Comparison of ENCODE assay signal across 9 mouse cellular contexts in the genomic region with DNA sequence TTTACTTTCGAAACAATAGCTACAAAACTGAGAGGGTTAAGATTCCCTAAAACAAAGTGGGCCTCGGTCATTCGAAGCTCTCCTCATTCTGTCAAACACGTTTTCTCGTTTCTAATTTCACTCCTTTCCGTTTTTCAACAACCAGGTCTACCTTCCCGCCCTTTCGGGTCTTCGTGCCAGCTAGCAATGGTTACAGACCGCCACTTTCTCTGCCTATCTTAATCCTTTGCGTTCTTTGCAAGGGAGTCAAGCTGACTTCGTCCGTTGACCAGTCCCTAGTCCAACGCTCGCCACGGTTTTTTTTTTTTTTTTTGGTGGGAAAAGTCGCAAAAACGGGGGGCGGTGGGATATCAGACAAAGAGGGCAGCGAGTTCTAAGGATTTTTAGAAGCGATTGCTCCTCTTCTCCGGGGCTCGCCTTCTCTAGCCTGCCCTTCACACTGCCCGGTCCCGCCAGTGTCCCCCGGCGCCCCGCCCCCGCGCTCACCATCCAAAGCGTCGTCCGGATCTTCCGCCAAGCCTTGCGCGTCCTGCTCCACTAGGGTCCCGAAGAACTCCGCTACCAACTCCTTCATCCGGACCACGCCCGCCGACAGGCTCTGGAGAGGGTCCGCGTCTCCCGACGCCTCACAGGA. TPM values are rescaled to one million over a fixed set of nuclear protein-coding genes. Genes with fewer than 3 reads are reported as not detected.
DNase-seq lines count a peak whose midpoint lies in the region; ATAC-seq and TF ChIP-seq lines count a peak whose summit lies in the region.
"Had no signal": no experiment of that assay in that cellular context is flagged by ENCODE, and none has a peak within 500 bp of the region (broad histone marks: within the 10 kb centered on the region; RNA-seq: fewer than 3 reads in every experiment).

No protein-coding gene starts in this region.

- no peak for TF ChIP-seq CTCF in spleen, adult 2 months (IDR thresholded peaks at IDR 0.05; ENCODE audit: extremely low read depth, insufficient read depth, insufficient read length, insufficient replicate concordance)

- peak; percentile 26 for DNase-seq in CD4-positive, CD25-positive, alpha-beta regulatory T cell, adult 2 months (ENCODE audit: low read depth, low spot score)
- DNase-seq in spleen, adult 2 months (ENCODE audit: low read depth in 1 of 2, low spot score in 2 of 2) = no peak
- no peak for DNase-seq in spleen, adult 18-20 months
- DNase-seq in intestine, embryonic 14.5 days (ENCODE audit: low spot score) = no peak
- no peak for DNase-seq in midbrain, embryonic 14.5 days
- DNase-seq in layer of hippocampus, postnatal 10 days (ENCODE audit: low spot score in 2 of 2) = no peak
- no peak for DNase-seq in layer of hippocampus, adult 18-20 months (ENCODE audit: low spot score in 2 of 2)

- H3K4me3 ChIP-seq in spleen, adult 2 months (ENCODE audit: extremely low read depth, insufficient read depth, insufficient read length) = peak overlapping the region; percentile 82
- peak overlapping the region; percentile 83 for H3K4me3 ChIP-seq in intestine, embryonic 14.5 days (ENCODE audit: low read depth, low read length)
- H3K4me3 ChIP-seq in midbrain, embryonic 14.5 days (replicated peaks; ENCODE audit: low read depth, low read length) = peak overlapping the region; percentile 72

- peak overlapping the region; percentile 81 for H3K27ac ChIP-seq in spleen, adult 2 months (ENCODE audit: insufficient read depth, low read length)
- peak overlapping the region; percentile 87 for H3K27ac ChIP-seq in intestine, embryonic 14.5 days (ENCODE audit: low read depth)
- peak overlapping the region; percentile 83 for H3K27ac ChIP-seq in midbrain, embryonic 14.5 days (replicated peaks; ENCODE audit: low read depth, low read length)

- no peak for ATAC-seq in CD4-positive, CD25-positive, alpha-beta regulatory T cell, adult 4 months
- ATAC-seq in intestine, embryonic 14.5 days (replicated peaks; ENCODE audit: low FRiP score, low TSS enrichment, low read depth) = peak; percentile 86
- ATAC-seq in midbrain, embryonic 14.5 days (ENCODE audit: low FRiP score, low TSS enrichment) = peak; percentile 74

- H3K4me1 ChIP-seq in spleen, adult 2 months (ENCODE audit: control insufficient read depth, insufficient read depth, insufficient read length) = peaks cover 2% of the 10 kb centered on the region; the same call in 1 of the 2 replicates
- peaks cover 10% of the 10 kb centered on the region; the same call in 1 of the 2 replicates for H3K4me1 ChIP-seq in intestine, embryonic 14.5 days (replicated peaks; ENCODE audit: control insufficient read depth, insufficient read depth, low read length)
- peaks cover 19% of the 10 kb centered on the region for H3K4me1 ChIP-seq in midbrain, embryonic 14.5 days (ENCODE audit: control insufficient read depth, insufficient read depth, low read length)

- peak overlapping the region; percentile 74 for H3K9ac ChIP-seq in intestine, embryonic 14.5 days (ENCODE audit: low read length)
- peak overlapping the region; percentile 59 for H3K9ac ChIP-seq in midbrain, embryonic 14.5 days (replicated peaks; ENCODE audit: low read length)

- TF ChIP-seq POLR2A in spleen, adult 2 months (IDR thresholded peaks at IDR 0.05; ENCODE audit: low read depth, low read length) = no peak

- WGBS in spleen, adult 2 months = 1% methylated on average over 46 of the region's 46 CpGs
- WGBS in intestine, embryonic 14.5 days = under 1% methylated on average over 46 of the region's 46 CpGs
- WGBS in midbrain, embryonic 14.5 days = 2% methylated on average over 46 of the region's 46 CpGs

- no peaks in the 10 kb centered on the region for H3K9me3 ChIP-seq in intestine, embryonic 14.5 days (ENCODE audit: control insufficient read depth, low read length)
- no peaks in the 10 kb centered on the region for H3K9me3 ChIP-seq in midbrain, embryonic 14.5 days (ENCODE audit: control insufficient read depth, low read length)

- H3K27me3 ChIP-seq in spleen, adult 2 months (ENCODE audit: control insufficient read depth, insufficient read depth, low read length) = no peaks in the 10 kb centered on the region
- no peaks in the 10 kb centered on the region for H3K27me3 ChIP-seq in intestine, embryonic 14.5 days (replicated peaks; ENCODE audit: control insufficient read depth, insufficient read depth, low read length)
- H3K27me3 ChIP-seq in midbrain, embryonic 14.5 days (ENCODE audit: control insufficient read depth, insufficient read depth, low read length) = no peaks in the 10 kb centered on the region

- peak overlapping the region; percentile 74 for H3K4me2 ChIP-seq in intestine, embryonic 14.5 days (ENCODE audit: low read length)
- peak overlapping the region; percentile 65 for H3K4me2 ChIP-seq in midbrain, embryonic 14.5 days (ENCODE audit: low read length)

- no peaks in the 10 kb centered on the region; the same call in 1 of the 2 replicates for H3K36me3 ChIP-seq in spleen, adult 2 months (ENCODE audit: control insufficient read depth, insufficient read depth, low read length)
- peaks cover 5% of the 10 kb centered on the region; the same call in 1 of the 2 replicates for H3K36me3 ChIP-seq in intestine, embryonic 14.5 days (ENCODE audit: control insufficient read depth, insufficient read depth, low read length)
- H3K36me3 ChIP-seq in midbrain, embryonic 14.5 days (ENCODE audit: control insufficient read depth, insufficient read depth, low read length) = peaks cover 7% of the 10 kb centered on the region

RNA-seq across cellular contexts. Expression of a gene that starts 0.4 kb away (rescaled TPM):
- polyA plus RNA-seq in CD4-positive, CD25-positive, alpha-beta regulatory T cell, adult 4 months (2017; shearing (Covaris generic)) = not detected
- not detected in 2 replicates for polyA plus RNA-seq in spleen, adult 2 months (2012; rRNA removed)
- not detected in 2 replicates for polyA plus RNA-seq in intestine, embryonic 14.5 days (2014; fragmentation: Nextera tagmentation; extraction: Ambion mirVana)
- polyA plus RNA-seq in midbrain, embryonic 14.5 days (2014; fragmentation: Nextera tagmentation; extraction: Ambion mirVana) = not detected in 2 replicates
- not detected for total RNA-seq in layer of hippocampus, postnatal 10 days (2021)
- not detected for total RNA-seq in layer of hippocampus, adult 18-20 months (2021)
- polyA plus RNA-seq: gonadal fat pad, adult 2 months had no signal

RNA-seq across cellular contexts. Expression of a gene that starts 0.4 kb away (rescaled TPM):
- polyA plus RNA-seq in CD4-positive, CD25-positive, alpha-beta regulatory T cell, adult 4 months (2017; shearing (Covaris generic)) = 10 to 100 TPM; 27.3 to 32.2 TPM
- 11.3 and 13.7 TPM in 2 replicates for polyA plus RNA-seq in spleen, adult 2 months (2012; rRNA removed)
- 26.5 and 30.4 TPM in 2 replicates for polyA plus RNA-seq in intestine, embryonic 14.5 days (2014; fragmentation: Nextera tagmentation; extraction: Ambion mirVana)
- polyA plus RNA-seq in midbrain, embryonic 14.5 days (2014; fragmentation: Nextera tagmentation; extraction: Ambion mirVana) = 44.9 and 51.8 TPM in 2 replicates
- 10 to 100 TPM; 12.4 to 12.6 TPM for total RNA-seq in layer of hippocampus, postnatal 10 days (2021)
- total RNA-seq in layer of hippocampus, adult 18-20 months (2021) = 10 to 100 TPM; 14.2 to 14.6 TPM

RNA-seq across cellular contexts. Expression of a gene that starts 0.6 kb away (rescaled TPM):
- 10 to 100 TPM; 19.5 to 21.7 TPM for polyA plus RNA-seq in CD4-positive, CD25-positive, alpha-beta regulatory T cell, adult 4 months (2017; shearing (Covaris generic))
- 9.3 and 10.3 TPM in 2 replicates for polyA plus RNA-seq in spleen, adult 2 months (2012; rRNA removed)
- polyA plus RNA-seq in intestine, embryonic 14.5 days (2014; fragmentation: Nextera tagmentation; extraction: Ambion mirVana) = 45.7 and 50.9 TPM in 2 replicates
- 32.6 and 47.1 TPM in 2 replicates for polyA plus RNA-seq in midbrain, embryonic 14.5 days (2014; fragmentation: Nextera tagmentation; extraction: Ambion mirVana)
- total RNA-seq in layer of hippocampus, postnatal 10 days (2021) = 10 to 100 TPM; 32.4 to 33.1 TPM
- total RNA-seq in layer of hippocampus, adult 18-20 months (2021) = 10 to 100 TPM; 31.6 to 32.5 TPM

RNA-seq across cellular contexts. Expression of a gene that starts 1.3 kb away (rescaled TPM):
- polyA plus RNA-seq in CD4-positive, CD25-positive, alpha-beta regulatory T cell, adult 4 months (2017; shearing (Covaris generic)) = 1 to 10 TPM; 6.1 to 9.5 TPM
- polyA plus RNA-seq in spleen, adult 2 months (2012; rRNA removed) = 0.86 and 0.93 TPM in 2 replicates
- polyA plus RNA-seq in intestine, embryonic 14.5 days (2014; fragmentation: Nextera tagmentation; extraction: Ambion mirVana) = 24.2 TPM in 2 replicates
- polyA plus RNA-seq in midbrain, embryonic 14.5 days (2014; fragmentation: Nextera tagmentation; extraction: Ambion mirVana) = 46.7 and 47.3 TPM in 2 replicates
- total RNA-seq in layer of hippocampus, postnatal 10 days (2021) = 10 to 100 TPM; 17.8 to 18.0 TPM
- total RNA-seq in layer of hippocampus, adult 18-20 months (2021) = 10 to 100 TPM; 12.6 to 15.5 TPM

RNA-seq across cellular contexts. Expression of a gene that starts 13.6 kb away (rescaled TPM):
- polyA plus RNA-seq in CD4-positive, CD25-positive, alpha-beta regulatory T cell, adult 4 months (2017; shearing (Covaris generic)) = 1 to 10 TPM; 9.7 TPM
- polyA plus RNA-seq in spleen, adult 2 months (2012; rRNA removed) = 1.8 and 2.6 TPM in 2 replicates
- 12.6 and 14.7 TPM in 2 replicates for polyA plus RNA-seq in intestine, embryonic 14.5 days (2014; fragmentation: Nextera tagmentation; extraction: Ambion mirVana)
- 13.0 and 13.2 TPM in 2 replicates for polyA plus RNA-seq in midbrain, embryonic 14.5 days (2014; fragmentation: Nextera tagmentation; extraction: Ambion mirVana)
- total RNA-seq in layer of hippocampus, postnatal 10 days (2021) = 1 to 10 TPM; 4.7 TPM
- total RNA-seq in layer of hippocampus, adult 18-20 months (2021) = 1 to 10 TPM; 4.9 to 5.1 TPM
